Mouse (Mus musculus) layer of hippocampus, adult 18-20 months (tissue): ENCODE data around the gene Spcs3. TPM values are rescaled to one million over a fixed set of nuclear protein-coding genes. Genes with fewer than 3 reads are reported as not detected.
"Not testable (repeated sequence)": the region's sequence is repeated elsewhere in the genome, so short reads cannot be mapped to it uniquely, and the experiment has no call there.

ENCODE experiments used
- DNase-seq, 2 experiments: peaks; one replicate each; pipeline ENCODE4 v3.0.0; 2022; ENCODE audit warnings: low spot score in 2 of 2
- long read RNA-seq: library from polyadenylated mRNA; stranded (forward); transcript quantifications from one replicate; pipeline ENCODE4 v2.0.0, GENCODE M21; 2021
- total RNA-seq, 2 experiments: library from RNA; stranded (reverse); gene quantifications; 2 replicates each; pipeline ENCODE4 v1.2.3; 2021

Spcs3 gene
- total RNA-seq = 10 to 100 TPM; 49.7 to 53.0 TPM
- long read RNA-seq, transcript Spcs3-201 (5 exons, 3,466 nt) = major isoform, 113 of 124 reads
- long read RNA-seq, partial matches to known transcripts = 2 of 124 reads
- long read RNA-seq, other reads (novel, unspliced or antisense) = 9 of 124 reads

GRCm38 (mm10) chr8:54529382-54530296 is at the start of gene Spcs3, which contains the start of gene Asb5:
TSS of gene Spcs3 (minus strand) at chr8:54529998.
TSS of gene Asb5 (plus strand) at chr8:54529580.
- DNase-seq = peak; percentile 94 to 96

- DNase-seq = no peak
Measured at GRCm38 (mm10) chr8:54570618-54571609, 41.1 kb upstream of the Spcs3 start.

GRCm38 (mm10) chr8:54567168-54567567 is 37.4 kb upstream of the Spcs3 start:
- no peak for DNase-seq

GRCm38 (mm10) chr8:54565603-54566260 is 35.9 kb upstream of the Spcs3 start:
- no peak for DNase-seq

- DNase-seq = no peak
Measured at GRCm38 (mm10) chr8:54565181-54565580, 35.4 kb upstream of the Spcs3 start.

GRCm38 (mm10) chr8:54562137-54562536 is 32.3 kb upstream of the Spcs3 start:
- DNase-seq = no peak

- DNase-seq = no peak
Measured at GRCm38 (mm10) chr8:54554921-54555320, 25.1 kb upstream of the Spcs3 start.

- DNase-seq = no peak
Measured at GRCm38 (mm10) chr8:54550026-54550574, 20.3 kb upstream of the Spcs3 start.

GRCm38 (mm10) chr8:54548383-54548782 is 18.6 kb upstream of the Spcs3 start:
- DNase-seq = no peak

GRCm38 (mm10) chr8:54541331-54541730 is 11.5 kb upstream of the Spcs3 start:
- no peak for DNase-seq

- no peak for DNase-seq
Measured at GRCm38 (mm10) chr8:54537285-54537684, 7.5 kb upstream of the Spcs3 start.

GRCm38 (mm10) chr8:54535172-54535571 is 5.4 kb upstream of the Spcs3 start:
- DNase-seq = no peak

GRCm38 (mm10) chr8:54528571-54528970 is 1.2 kb downstream of the Spcs3 start:
- DNase-seq = no peak

- no peak for DNase-seq
Measured at GRCm38 (mm10) chr8:54526700-54527099, 3.1 kb downstream of the Spcs3 start.

- DNase-seq = no peak
Measured at GRCm38 (mm10) chr8:54525606-54526005, 4.2 kb downstream of the Spcs3 start.

GRCm38 (mm10) chr8:54520516-54520915 is 9.3 kb downstream of the Spcs3 start:
- no peak for DNase-seq

GRCm38 (mm10) chr8:54518756-54519460 is 10.9 kb downstream of the Spcs3 start:
- no peak for DNase-seq

- not testable (repeated sequence) for DNase-seq
Measured at GRCm38 (mm10) chr8:54512200-54512599, 17.6 kb downstream of the Spcs3 start.

GRCm38 (mm10) chr8:54511791-54512190 is 18.0 kb downstream of the Spcs3 start:
- no peak for DNase-seq

- peak; percentile 42 to 54 for DNase-seq
Measured at GRCm38 (mm10) chr8:54509221-54509721, 20.5 kb downstream of the Spcs3 start.
